Mouse (Mus musculus): ENCODE data around the gene Dcdc2a. TPM values are rescaled to one million over a fixed set of nuclear protein-coding genes. Genes with fewer than 3 reads are reported as not detected.

The Dcdc2a gene
- polyA plus RNA-seq, 1 experiment, result 0.04 TPM

DNA sequence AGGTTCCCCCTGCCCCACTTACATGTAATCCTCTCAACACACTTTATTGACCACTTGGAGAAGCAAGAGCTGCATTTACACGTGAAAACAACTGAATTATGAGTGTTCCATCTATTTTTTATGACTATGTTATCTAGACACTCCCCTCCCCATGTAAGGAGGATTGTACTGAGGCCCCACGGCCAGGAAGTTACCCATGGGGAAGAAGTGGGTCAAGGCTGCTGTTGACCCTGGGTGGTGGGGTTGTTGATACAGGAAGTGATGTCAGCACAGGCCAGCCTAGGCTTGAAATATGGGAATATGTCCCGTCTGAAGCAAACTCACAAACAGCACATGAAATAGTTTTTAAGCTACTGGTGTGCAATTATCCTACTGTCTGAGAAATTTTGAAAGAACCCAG lies 144.1 kb downstream of the Dcdc2a start:
- Histone ChIP-seq H3K4me3 (ENCODE audit: control insufficient read depth, insufficient read depth, low read length) (no peak overlapping the region), H3K4me1 (replicated peaks; ENCODE audit: control insufficient read depth, insufficient read depth, low read length) (no peaks in the 10 kb centered on the region), H3K27me3 (ENCODE audit: control insufficient read depth, insufficient read depth, low read length) (no peaks in the 10 kb centered on the region), H3K27ac (ENCODE audit: control insufficient read depth, insufficient read depth, low read length) (no peak overlapping the region), H3K36me3 (ENCODE audit: control insufficient read depth, insufficient read depth, low read length) (no peaks in the 10 kb centered on the region)
- whole genome bisulfite sequencing, result 43% methylated on average over 3 of the region's 3 CpGs
- no peak for DNase-seq
- TF ChIP-seq CTCF (IDR thresholded peaks at IDR 0.05; ENCODE audit: borderline replicate concordance, control insufficient read depth, extremely low read depth, insufficient read depth, low read length, poor library complexity) (no peak), POLR2A (IDR thresholded peaks at IDR 0.05; ENCODE audit: control insufficient read depth, extremely low read depth, insufficient read depth, low read length, poor library complexity) (no peak)

- Histone ChIP-seq H3K4me3 (ENCODE audit: control insufficient read depth, insufficient read depth, low read length) (no peak overlapping the region), H3K36me3 (ENCODE audit: control insufficient read depth, insufficient read depth, low read length) (no peaks in the 10 kb centered on the region), H3K4me1 (replicated peaks; ENCODE audit: control insufficient read depth, insufficient read depth, low read length) (no peaks in the 10 kb centered on the region), H3K27me3 (ENCODE audit: control insufficient read depth, insufficient read depth, low read length) (no peaks in the 10 kb centered on the region), H3K27ac (ENCODE audit: control insufficient read depth, insufficient read depth, low read length) (no peak overlapping the region)
- 95% methylated on average over 5 of the region's 5 CpGs for WGBS
- no peak for DNase-seq
- no peak for TF ChIP-seq POLR2A (IDR thresholded peaks at IDR 0.05; ENCODE audit: control insufficient read depth, extremely low read depth, insufficient read depth, low read length, poor library complexity)
- no peak for TF ChIP-seq CTCF (IDR thresholded peaks at IDR 0.05; ENCODE audit: borderline replicate concordance, control insufficient read depth, extremely low read depth, insufficient read depth, low read length, poor library complexity)
Observed at GRCm38 (mm10) chr13:25206950-25207349, 151.1 kb downstream of the Dcdc2a start.

DNA sequence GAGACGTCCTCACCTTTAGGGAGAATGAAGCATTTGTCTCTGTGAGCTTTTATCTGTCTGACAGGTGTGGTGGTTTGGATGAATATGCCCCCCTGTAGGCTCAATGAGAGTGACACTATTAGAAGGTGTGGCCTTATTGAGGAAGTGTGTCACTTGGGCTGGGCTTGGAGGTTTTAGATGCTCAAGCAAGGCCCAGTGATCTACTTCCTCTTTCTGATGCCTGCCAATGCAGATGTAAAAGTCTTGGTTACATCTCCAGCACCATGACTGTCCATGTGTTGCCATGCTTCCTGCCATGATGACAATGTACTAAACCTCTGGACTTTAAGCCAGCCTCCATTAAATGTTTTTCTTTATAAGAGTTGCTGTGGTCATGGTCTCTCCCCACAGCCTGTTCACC lies 162.6 kb downstream of the Dcdc2a start:
- Histone ChIP-seq H3K36me3 (ENCODE audit: control insufficient read depth, insufficient read depth, low read length) (no peaks in the 10 kb centered on the region), H3K27me3 (ENCODE audit: control insufficient read depth, insufficient read depth, low read length) (no peaks in the 10 kb centered on the region), H3K4me3 (ENCODE audit: control insufficient read depth, insufficient read depth, low read length) (no peak overlapping the region), H3K4me1 (replicated peaks; ENCODE audit: control insufficient read depth, insufficient read depth, low read length) (no peaks in the 10 kb centered on the region), H3K27ac (ENCODE audit: control insufficient read depth, insufficient read depth, low read length) (no peak overlapping the region)
- WGBS, result 96% methylated on average over 1 of the region's 1 CpGs
- DNase-seq, result no peak
- TF ChIP-seq CTCF (IDR thresholded peaks at IDR 0.05; ENCODE audit: borderline replicate concordance, control insufficient read depth, extremely low read depth, insufficient read depth, low read length, poor library complexity) (no peak), POLR2A (IDR thresholded peaks at IDR 0.05; ENCODE audit: control insufficient read depth, extremely low read depth, insufficient read depth, low read length, poor library complexity) (no peak)

- WGBS, result 86% methylated on average over 5 of the region's 5 CpGs
- no peaks in the 10 kb centered on the region for H3K27me3 ChIP-seq (ENCODE audit: control insufficient read depth, insufficient read depth, low read length)
- no peak for DNase-seq
- H3K27ac ChIP-seq (ENCODE audit: control insufficient read depth, insufficient read depth, low read length), result no peak overlapping the region
- no peaks in the 10 kb centered on the region for H3K36me3 ChIP-seq (ENCODE audit: control insufficient read depth, insufficient read depth, low read length)
- no peaks in the 10 kb centered on the region for H3K4me1 ChIP-seq (replicated peaks; ENCODE audit: control insufficient read depth, insufficient read depth, low read length)
- no peak overlapping the region for H3K4me3 ChIP-seq (ENCODE audit: control insufficient read depth, insufficient read depth, low read length)
- TF ChIP-seq POLR2A (IDR thresholded peaks at IDR 0.05; ENCODE audit: control insufficient read depth, extremely low read depth, insufficient read depth, low read length, poor library complexity) (no peak), CTCF (IDR thresholded peaks at IDR 0.05; ENCODE audit: borderline replicate concordance, control insufficient read depth, extremely low read depth, insufficient read depth, low read length, poor library complexity) (no peak)
Observed at GRCm38 (mm10) chr13:25220186-25220787, 164.5 kb downstream of the Dcdc2a start.

- DNase-seq, result no peak
- H3K4me1 ChIP-seq (replicated peaks; ENCODE audit: control insufficient read depth, insufficient read depth, low read length), result no peaks in the 10 kb centered on the region
- no peak overlapping the region for H3K4me3 ChIP-seq (ENCODE audit: control insufficient read depth, insufficient read depth, low read length)
- no peaks in the 10 kb centered on the region for H3K27me3 ChIP-seq (ENCODE audit: control insufficient read depth, insufficient read depth, low read length)
- TF ChIP-seq POLR2A (IDR thresholded peaks at IDR 0.05; ENCODE audit: control insufficient read depth, extremely low read depth, insufficient read depth, low read length, poor library complexity) (no peak), CTCF (IDR thresholded peaks at IDR 0.05; ENCODE audit: borderline replicate concordance, control insufficient read depth, extremely low read depth, insufficient read depth, low read length, poor library complexity) (no peak)
- no peak overlapping the region for H3K27ac ChIP-seq (ENCODE audit: control insufficient read depth, insufficient read depth, low read length)
- H3K36me3 ChIP-seq (ENCODE audit: control insufficient read depth, insufficient read depth, low read length), result no peaks in the 10 kb centered on the region
- WGBS, result 94% methylated on average over 1 of the region's 1 CpGs
Observed at GRCm38 (mm10) chr13:25251893-25252292, 196.1 kb downstream of the Dcdc2a start.

GRCm38 (mm10) chr13:25254478-25255263 lies 198.9 kb downstream of the Dcdc2a start:
- TF ChIP-seq POLR2A (IDR thresholded peaks at IDR 0.05; ENCODE audit: control insufficient read depth, extremely low read depth, insufficient read depth, low read length, poor library complexity) (no peak), CTCF (IDR thresholded peaks at IDR 0.05; ENCODE audit: borderline replicate concordance, control insufficient read depth, extremely low read depth, insufficient read depth, low read length, poor library complexity) (no peak)

More at GRCm38 (mm10) chr13:25254478-25255263, 198.9 kb downstream of the Dcdc2a start:
- Histone ChIP-seq H3K27ac (ENCODE audit: control insufficient read depth, insufficient read depth, low read length) (no peak overlapping the region), H3K36me3 (ENCODE audit: control insufficient read depth, insufficient read depth, low read length) (no peaks in the 10 kb centered on the region), H3K4me1 (replicated peaks; ENCODE audit: control insufficient read depth, insufficient read depth, low read length) (no peaks in the 10 kb centered on the region), H3K27me3 (ENCODE audit: control insufficient read depth, insufficient read depth, low read length) (no peaks in the 10 kb centered on the region), H3K4me3 (ENCODE audit: control insufficient read depth, insufficient read depth, low read length) (no peak overlapping the region)
- 89% methylated on average over 9 of the region's 9 CpGs for WGBS
- no peak for DNase-seq
